Mouse (Mus musculus): Measurements from ENCODE around the gene 4632433K11Rik. TPM values are rescaled to one million over a fixed set of nuclear protein-coding genes. Genes with fewer than 3 reads are reported as not detected.
"Not testable (repeated sequence)": the region's sequence is repeated elsewhere in the genome, so short reads cannot be mapped to it uniquely, and the experiment has no call there.

Gene 4632433K11Rik
- polyA plus RNA-seq, 1 experiment: not detected

DNA sequence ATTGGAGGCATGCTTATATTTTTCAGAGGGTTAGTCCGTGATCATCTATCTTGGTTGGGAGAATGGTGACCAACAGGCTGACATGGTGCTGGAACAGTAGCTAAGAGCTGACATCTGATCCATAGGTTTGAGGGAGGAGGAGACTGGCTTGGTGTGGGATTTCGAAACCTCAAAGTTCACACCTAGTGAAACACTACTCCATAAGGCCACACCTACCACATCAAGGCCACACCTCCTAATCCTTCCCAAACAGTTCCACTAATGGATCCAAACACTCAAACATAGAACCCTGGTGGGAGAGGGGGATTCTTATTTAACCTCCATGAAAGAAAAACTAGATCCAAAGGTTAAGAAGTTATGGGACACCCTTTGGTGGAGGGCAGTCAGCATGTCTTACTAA lies 17.0 kb upstream of the 4632433K11Rik start:
- WGBS: 92% methylated on average over 2 of the region's 2 CpGs
- Histone ChIP-seq H3K4me1 (ENCODE audit: control insufficient read depth, insufficient read depth, low read length) (no peaks in the 10 kb centered on the region; the same call in 1 of the 2 replicates), H3K27ac (ENCODE audit: control insufficient read depth, insufficient read depth, low read depth, low read length, poor library complexity) (no peak overlapping the region), H3K4me3 (replicated peaks; ENCODE audit: control insufficient read depth, low read depth, low read length) (no peak overlapping the region)
- no peak for TF ChIP-seq POLR2A (IDR thresholded peaks at IDR 0.05; ENCODE audit: borderline replicate concordance, control insufficient read depth, low read depth, low read length)
- TF ChIP-seq CTCF (IDR thresholded peaks at IDR 0.05; ENCODE audit: control insufficient read depth, insufficient read depth, low read length): no peak

- TF ChIP-seq CTCF (IDR thresholded peaks at IDR 0.05; ENCODE audit: control insufficient read depth, insufficient read depth, low read length) (no peak), POLR2A (IDR thresholded peaks at IDR 0.05; ENCODE audit: borderline replicate concordance, control insufficient read depth, low read depth, low read length) (no peak)
Observed at GRCm38 (mm10) chr7:5017352-5017751, 16.6 kb upstream of the 4632433K11Rik start.

DNA sequence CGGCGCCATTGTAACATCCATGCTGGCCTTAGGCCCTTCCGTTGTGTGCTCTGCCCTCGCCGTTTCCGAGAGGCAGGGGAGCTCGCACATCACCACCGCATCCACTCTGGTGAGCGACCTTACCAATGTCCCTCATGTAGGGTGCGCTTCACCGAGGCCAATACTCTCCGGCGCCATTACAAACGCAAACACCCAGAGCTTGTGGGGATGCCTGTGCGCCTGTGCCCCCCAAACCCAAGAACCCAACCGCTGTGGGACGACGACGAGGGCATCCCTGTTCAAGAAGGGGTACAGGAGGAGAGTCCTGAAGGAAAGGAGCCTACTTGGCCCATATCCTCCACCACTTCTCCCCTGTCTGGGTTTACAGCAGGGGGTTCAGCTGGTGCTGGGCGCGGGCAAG lies 16.0 kb upstream of the 4632433K11Rik start:
- 93% methylated on average over 21 of the region's 21 CpGs for WGBS
- no peaks in the 10 kb centered on the region; the same call in 1 of the 2 replicates for H3K4me1 ChIP-seq (ENCODE audit: control insufficient read depth, insufficient read depth, low read length)

More at GRCm38 (mm10) chr7:5017352-5017751, 16.6 kb upstream of the 4632433K11Rik start:
- 81% methylated on average over 16 of the region's 16 CpGs for WGBS
- Histone ChIP-seq H3K27ac (ENCODE audit: control insufficient read depth, insufficient read depth, low read depth, low read length, poor library complexity) (no peak overlapping the region), H3K4me3 (replicated peaks; ENCODE audit: control insufficient read depth, low read depth, low read length) (no peak overlapping the region), H3K4me1 (ENCODE audit: control insufficient read depth, insufficient read depth, low read length) (no peaks in the 10 kb centered on the region; the same call in 1 of the 2 replicates)

GRCm38 (mm10) chr7:5019576-5019975 lies 14.3 kb upstream of the 4632433K11Rik start:
- H3K4me3 ChIP-seq (replicated peaks; ENCODE audit: control insufficient read depth, low read depth, low read length); H3K4me1 ChIP-seq (ENCODE audit: control insufficient read depth, insufficient read depth, low read length); H3K27ac ChIP-seq (ENCODE audit: control insufficient read depth, insufficient read depth, low read depth, low read length, poor library complexity): not testable (repeated sequence)
- 23% methylated on average over 8 of the region's 8 CpGs for WGBS

More for the DNA sequence above, 16.0 kb upstream of the 4632433K11Rik start:
- TF ChIP-seq CTCF (IDR thresholded peaks at IDR 0.05; ENCODE audit: control insufficient read depth, insufficient read depth, low read length) (no peak), POLR2A (IDR thresholded peaks at IDR 0.05; ENCODE audit: borderline replicate concordance, control insufficient read depth, low read depth, low read length) (0 out of 2 replicates have a peak, but pooled peaks have one; percentile 29)
- Histone ChIP-seq H3K4me3 (replicated peaks; ENCODE audit: control insufficient read depth, low read depth, low read length) (no peak overlapping the region), H3K27ac (ENCODE audit: control insufficient read depth, insufficient read depth, low read depth, low read length, poor library complexity) (no peak overlapping the region)

DNA sequence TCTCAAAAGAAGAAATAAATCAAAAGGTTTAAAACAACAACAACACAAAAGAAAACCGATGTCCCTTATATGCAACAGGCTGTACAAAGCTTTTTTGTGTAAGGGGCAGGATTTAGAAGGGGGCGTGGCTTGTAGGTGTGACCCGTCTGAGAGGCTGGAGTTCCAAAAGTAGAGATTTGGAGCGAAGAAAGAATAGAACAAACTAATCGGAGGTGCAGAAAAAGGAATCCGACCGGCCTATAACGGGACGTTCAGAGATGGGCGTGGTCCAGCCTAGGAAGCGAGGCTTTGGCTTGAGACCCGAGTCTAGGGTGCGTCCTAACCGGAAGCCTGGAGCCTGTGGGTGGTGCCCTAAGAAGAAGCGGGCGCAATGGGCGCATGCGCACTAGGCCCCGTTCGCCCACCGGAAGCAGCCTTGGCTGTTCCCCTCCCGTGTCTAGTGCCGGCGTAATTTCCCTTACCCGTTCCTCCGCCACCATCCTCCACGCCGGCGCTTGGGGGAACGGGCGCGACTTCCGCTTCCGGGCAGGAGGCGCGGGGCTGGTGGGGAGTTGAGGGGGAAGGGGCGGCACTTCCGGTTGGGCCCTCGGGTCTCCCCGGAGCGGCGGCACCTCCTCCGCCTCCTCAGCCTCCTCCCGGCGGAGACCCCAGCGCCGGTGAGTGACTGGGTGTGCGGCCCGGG lies 13.8 kb upstream of the 4632433K11Rik start, which contains the start of the genes Zfp865 and Ccdc106:
Gene Zfp865 (plus strand): TSS at position 377 of the 682 bp plus-strand sequence.
Gene Ccdc106 (plus strand): TSS at position 554 of the 682 bp plus-strand sequence.
- peak within 1 kb of the TSS; percentile 73 for H3K4me3 ChIP-seq (replicated peaks; ENCODE audit: control insufficient read depth, low read depth, low read length)
- TF ChIP-seq POLR2A (IDR thresholded peaks at IDR 0.05; ENCODE audit: borderline replicate concordance, control insufficient read depth, low read depth, low read length) (peak; percentile 82; the same call in 1 of the 2 replicates), CTCF (IDR thresholded peaks at IDR 0.05; ENCODE audit: control insufficient read depth, insufficient read depth, low read length) (no peak)
- WGBS: under 1% methylated on average over 49 of the region's 49 CpGs
- no peaks in the 10 kb centered on the region; the same call in 1 of the 2 replicates for H3K4me1 ChIP-seq (ENCODE audit: control insufficient read depth, insufficient read depth, low read length)
- H3K27ac ChIP-seq (ENCODE audit: control insufficient read depth, insufficient read depth, low read depth, low read length, poor library complexity): peak within 1 kb of the TSS; percentile 88

DNA sequence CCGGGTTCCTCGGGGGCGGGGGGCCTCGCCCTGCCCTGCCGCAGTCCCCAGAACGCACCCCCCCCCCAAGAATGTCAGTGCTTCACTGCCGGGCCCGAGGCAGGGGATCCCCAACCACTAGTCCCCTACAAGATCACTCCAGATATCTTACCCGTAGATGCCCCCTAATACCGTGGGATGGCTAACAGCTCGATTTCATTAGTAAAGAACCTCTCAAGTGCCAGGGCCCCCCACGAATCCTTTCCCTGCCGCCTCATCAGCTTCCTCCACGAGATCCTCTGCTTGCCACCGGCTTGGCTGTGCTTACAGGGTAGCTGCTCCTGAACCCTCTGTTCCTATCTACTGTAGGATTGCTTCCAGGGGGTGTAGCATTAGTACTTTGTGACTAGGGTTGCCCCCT lies 13.2 kb upstream of the 4632433K11Rik start:
- WGBS: 1% methylated on average over 15 of the region's 15 CpGs

GRCm38 (mm10) chr7:5021197-5021596 lies 12.7 kb upstream of the 4632433K11Rik start:
- TF ChIP-seq POLR2A (IDR thresholded peaks at IDR 0.05; ENCODE audit: borderline replicate concordance, control insufficient read depth, low read depth, low read length): no peak
- TF ChIP-seq CTCF (IDR thresholded peaks at IDR 0.05; ENCODE audit: control insufficient read depth, insufficient read depth, low read length): no peak
- 46% methylated on average over 5 of the region's 5 CpGs for WGBS
- H3K4me3 ChIP-seq (replicated peaks; ENCODE audit: control insufficient read depth, low read depth, low read length): no peak overlapping the region
- no peaks in the 10 kb centered on the region for H3K4me1 ChIP-seq (ENCODE audit: control insufficient read depth, insufficient read depth, low read length)
- H3K27ac ChIP-seq (ENCODE audit: control insufficient read depth, insufficient read depth, low read depth, low read length, poor library complexity): no peak overlapping the region

More for the DNA sequence above, 13.2 kb upstream of the 4632433K11Rik start:
- TF ChIP-seq CTCF (IDR thresholded peaks at IDR 0.05; ENCODE audit: control insufficient read depth, insufficient read depth, low read length) (no peak), POLR2A (IDR thresholded peaks at IDR 0.05; ENCODE audit: borderline replicate concordance, control insufficient read depth, low read depth, low read length) (no peak)
- Histone ChIP-seq H3K4me3 (replicated peaks; ENCODE audit: control insufficient read depth, low read depth, low read length) (peak overlapping the region; percentile 73), H3K27ac (ENCODE audit: control insufficient read depth, insufficient read depth, low read depth, low read length, poor library complexity) (peak overlapping the region; percentile 88), H3K4me1 (ENCODE audit: control insufficient read depth, insufficient read depth, low read length) (no peaks in the 10 kb centered on the region; the same call in 1 of the 2 replicates)

DNA sequence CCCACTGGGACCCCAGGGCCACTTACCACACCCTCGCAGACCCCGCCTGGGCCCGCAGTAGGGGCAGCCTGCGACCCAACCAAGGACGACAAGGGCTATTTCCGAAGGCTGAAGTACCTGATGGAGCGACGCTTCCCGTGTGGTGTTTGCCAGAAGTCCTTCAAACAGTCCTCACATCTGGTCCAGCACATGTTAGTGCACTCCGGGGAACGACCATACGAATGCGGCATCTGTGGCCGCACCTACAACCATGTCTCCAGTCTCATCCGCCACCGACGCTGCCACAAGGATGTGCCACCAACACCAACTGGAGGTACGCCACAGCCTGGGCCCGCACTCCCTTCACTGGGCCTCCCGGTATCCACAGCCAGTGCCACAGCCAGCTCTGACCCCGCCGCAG lies 4.4 kb upstream of the 4632433K11Rik start:
- WGBS: 97% methylated on average over 22 of the region's 22 CpGs
- H3K4me1 ChIP-seq (ENCODE audit: control insufficient read depth, insufficient read depth, low read length): no peaks in the 10 kb centered on the region
- TF ChIP-seq CTCF (IDR thresholded peaks at IDR 0.05; ENCODE audit: control insufficient read depth, insufficient read depth, low read length) (no peak), POLR2A (IDR thresholded peaks at IDR 0.05; ENCODE audit: borderline replicate concordance, control insufficient read depth, low read depth, low read length) (no peak)
- H3K27ac ChIP-seq (ENCODE audit: control insufficient read depth, insufficient read depth, low read depth, low read length, poor library complexity): no peak overlapping the region
- H3K4me3 ChIP-seq (replicated peaks; ENCODE audit: control insufficient read depth, low read depth, low read length): no peak overlapping the region

All from bone marrow, adult 2 months (tissue).